Mouse (Mus musculus) erythroblast, embryonic 14.5 days (primary cell): ENCODE results near the gene Macrod2.

Experiments used
- GATA1 ChIP-seq: IDR thresholded peaks from 2 replicates; pipeline ENCODE4 v1.6.1; 2012; ENCODE audit warnings: low read length, inconsistent platforms, mixed read lengths
- TAL1 ChIP-seq: IDR thresholded peaks from 3 replicates; pipeline ENCODE4 v1.6.1; 2012; ENCODE audit warnings: low read length, inconsistent platforms, mixed read lengths

DNA sequence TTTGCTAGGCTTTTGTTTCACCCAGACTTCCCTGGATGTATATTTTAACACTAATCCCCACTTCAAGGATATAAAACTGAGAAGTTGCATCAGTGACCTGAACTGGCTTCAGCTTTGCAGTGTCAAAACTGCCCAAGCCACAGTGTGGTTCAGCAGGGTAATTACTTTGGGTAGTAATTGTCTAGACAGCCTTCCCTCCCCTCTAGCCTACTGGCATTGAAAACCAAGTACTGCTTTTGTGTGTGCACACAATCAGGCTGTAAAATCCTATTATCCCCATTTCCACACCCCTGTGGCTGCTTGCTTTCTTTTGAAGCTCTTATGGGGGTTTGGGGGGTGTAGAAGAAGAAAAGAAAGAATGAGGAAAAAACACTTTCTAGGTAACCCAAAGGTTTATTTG lies 258.4 kb downstream of the Macrod2 start:
- TF ChIP-seq GATA1 = no peak
- TF ChIP-seq TAL1 = no peak
